Mouse (Mus musculus): ENCODE measurements around the gene Fli1. TPM values are rescaled to one million over a fixed set of nuclear protein-coding genes. Genes with fewer than 3 reads are reported as not detected.

The Fli1 gene
- total and polyA plus RNA-seq, 3 experiments = 3.4 to 27.0 (median 5.8) TPM

DNA sequence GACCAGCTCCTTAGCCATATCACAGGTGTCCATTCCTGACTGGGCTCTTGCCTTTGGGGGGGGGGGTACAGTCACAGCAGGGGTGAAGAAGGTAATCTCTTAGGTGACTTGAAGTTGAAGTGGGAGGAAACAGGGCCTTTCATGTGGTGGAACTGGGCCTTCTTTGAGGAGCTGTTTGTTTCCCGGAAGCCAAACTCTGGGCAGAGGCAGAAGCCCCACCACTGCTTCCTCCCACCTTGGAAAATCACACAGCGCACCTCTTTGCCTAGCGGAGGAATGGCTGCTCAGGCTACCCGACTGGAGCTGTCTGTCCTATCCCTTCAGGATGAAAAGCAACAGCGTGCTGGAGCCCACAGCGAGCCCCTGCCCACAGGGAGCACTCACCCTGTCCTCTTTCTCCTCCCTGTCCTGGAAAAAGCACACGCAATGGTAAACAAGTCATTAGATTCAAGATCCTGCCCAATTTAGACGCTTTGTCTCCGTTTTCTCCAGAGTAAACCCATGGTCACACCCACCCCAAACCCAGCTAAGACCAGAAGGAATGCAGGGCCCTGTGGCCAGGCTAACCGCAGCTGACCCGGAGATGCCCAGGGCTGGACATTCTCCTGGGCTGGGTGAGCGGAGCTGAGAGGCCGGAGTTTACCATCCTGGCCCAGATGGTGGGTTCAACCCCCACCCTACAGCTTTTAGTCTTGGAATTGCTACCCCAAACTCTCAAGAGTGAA, 24.1 kb downstream of the Fli1 start:
- peaks cover 3% of the 10 kb centered on the region for H3K27me3 ChIP-seq (ENCODE audit: insufficient read depth, low read length)
- peaks cover 5% of the 10 kb centered on the region for H3K9me3 ChIP-seq (replicated peaks)

GRCm38 (mm10) chr9:32516691-32517090, 26.0 kb downstream of the Fli1 start:
- Histone ChIP-seq H3K27me3 (ENCODE audit: insufficient read depth, low read length) (peaks cover 3% of the 10 kb centered on the region), H3K4me1 (ENCODE audit: insufficient read depth, low read depth, low read length) (no peaks in the 10 kb centered on the region; the same call in none of the 2 replicates), H3K4me3 (ENCODE audit: low read depth, low read length) (no peak overlapping the region), H3K36me3 (replicated peaks) (no peaks in the 10 kb centered on the region), H3K9me3 (replicated peaks) (peaks cover 5% of the 10 kb centered on the region)
- DNase-seq (ENCODE audit: low spot score) (no peak), ATAC-seq (ENCODE audit: extremely low read depth, insufficient number of reproducible peaks, low FRiP score, poor library complexity, severe bottlenecking) (no peak)
- no peak for TF ChIP-seq TAL1 (conservative IDR thresholded peaks at IDR 0.05; ENCODE audit: low read depth, low read length)
- TF ChIP-seq POLR2AphosphoS5 (IDR thresholded peaks at IDR 0.05; ENCODE audit: insufficient replicate concordance, low read depth, low read length) = no peak
- TF ChIP-seq GATA1 (IDR thresholded peaks at IDR 0.05; ENCODE audit: borderline replicate concordance, low read length) = no peak
- no peak for TF ChIP-seq GATA2 (IDR thresholded peaks at IDR 0.05; ENCODE audit: borderline replicate concordance, low read depth, low read length)
- TF ChIP-seq CTCF (IDR thresholded peaks at IDR 0.05; ENCODE audit: low read depth, low read length) = no peak

More for the DNA sequence above, 24.1 kb downstream of the Fli1 start:
- H3K4me3 ChIP-seq (ENCODE audit: low read depth, low read length) = no peak overlapping the region
- ATAC-seq (ENCODE audit: extremely low read depth, insufficient number of reproducible peaks, low FRiP score, poor library complexity, severe bottlenecking) (no peak), DNase-seq (ENCODE audit: low spot score) (no peak)
- H3K36me3 ChIP-seq (replicated peaks) = no peaks in the 10 kb centered on the region
- H3K4me1 ChIP-seq (ENCODE audit: insufficient read depth, low read depth, low read length) = no peaks in the 10 kb centered on the region; the same call in none of the 2 replicates
- no peak for TF ChIP-seq GATA1 (IDR thresholded peaks at IDR 0.05; ENCODE audit: borderline replicate concordance, low read length)
- TF ChIP-seq CTCF (IDR thresholded peaks at IDR 0.05; ENCODE audit: low read depth, low read length) = no peak
- TF ChIP-seq TAL1 (conservative IDR thresholded peaks at IDR 0.05; ENCODE audit: low read depth, low read length) = no peak
- TF ChIP-seq POLR2AphosphoS5 (IDR thresholded peaks at IDR 0.05; ENCODE audit: insufficient replicate concordance, low read depth, low read length) = no peak
- TF ChIP-seq GATA2 (IDR thresholded peaks at IDR 0.05; ENCODE audit: borderline replicate concordance, low read depth, low read length) = no peak

- DNase-seq (ENCODE audit: low spot score) = no peak
- peaks cover 1% of the 10 kb centered on the region for H3K4me1 ChIP-seq (ENCODE audit: insufficient read depth, low read depth, low read length)
- no peak for TF ChIP-seq CTCF (IDR thresholded peaks at IDR 0.05; ENCODE audit: low read depth, low read length)
- TF ChIP-seq GATA2 (IDR thresholded peaks at IDR 0.05; ENCODE audit: borderline replicate concordance, low read depth, low read length) = no peak
- TF ChIP-seq POLR2AphosphoS5 (IDR thresholded peaks at IDR 0.05; ENCODE audit: insufficient replicate concordance, low read depth, low read length) = no peak
- peaks cover 3% of the 10 kb centered on the region for H3K27me3 ChIP-seq (ENCODE audit: insufficient read depth, low read length)
- peaks cover 8% of the 10 kb centered on the region for H3K9me3 ChIP-seq (replicated peaks)
- no peak for ATAC-seq (ENCODE audit: extremely low read depth, insufficient number of reproducible peaks, low FRiP score, poor library complexity, severe bottlenecking)
- H3K4me3 ChIP-seq (ENCODE audit: low read depth, low read length) = no peak overlapping the region
- no peaks in the 10 kb centered on the region for H3K36me3 ChIP-seq (replicated peaks)
Measured at GRCm38 (mm10) chr9:32515894-32516686, 26.6 kb downstream of the Fli1 start.

GRCm38 (mm10) chr9:32514406-32515058, 28.1 kb downstream of the Fli1 start:
- no peak for TF ChIP-seq GATA1 (IDR thresholded peaks at IDR 0.05; ENCODE audit: borderline replicate concordance, low read length)
- peaks cover 3% of the 10 kb centered on the region for H3K27me3 ChIP-seq (ENCODE audit: insufficient read depth, low read length)
- peaks cover 8% of the 10 kb centered on the region for H3K9me3 ChIP-seq (replicated peaks)
- no peaks in the 10 kb centered on the region for H3K36me3 ChIP-seq (replicated peaks)
- peak; percentile 28; the same call in 1 of the 2 replicates for ATAC-seq (ENCODE audit: extremely low read depth, insufficient number of reproducible peaks, low FRiP score, poor library complexity, severe bottlenecking)
- peaks cover 14% of the 10 kb centered on the region for H3K4me1 ChIP-seq (ENCODE audit: insufficient read depth, low read depth, low read length)
- H3K4me3 ChIP-seq (ENCODE audit: low read depth, low read length) = no peak overlapping the region
- no peak for DNase-seq (ENCODE audit: low spot score)

DNA sequence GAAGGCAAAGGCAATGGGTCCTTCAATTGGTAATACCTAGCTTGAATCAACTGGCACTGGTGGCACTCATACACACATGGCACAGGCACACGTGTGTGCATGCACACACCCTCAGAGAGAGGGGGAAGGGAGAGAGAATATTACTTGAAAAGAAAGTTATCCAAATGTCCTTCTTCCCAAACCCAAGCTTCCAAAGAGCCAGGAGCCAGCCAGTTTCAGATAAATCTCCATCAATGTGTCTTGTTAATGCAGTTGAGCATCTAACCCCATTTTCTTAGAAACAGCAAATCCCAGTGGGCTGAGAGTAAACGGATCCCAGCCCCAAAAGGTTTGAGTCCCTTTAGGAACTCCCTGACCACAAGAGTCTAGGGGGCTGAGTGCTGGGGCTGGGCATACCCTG, 29.2 kb downstream of the Fli1 start:
- no peak overlapping the region for H3K4me3 ChIP-seq (ENCODE audit: low read depth, low read length)
- H3K27me3 ChIP-seq (ENCODE audit: insufficient read depth, low read length) = no peaks in the 10 kb centered on the region
- TF ChIP-seq TAL1 (conservative IDR thresholded peaks at IDR 0.05; ENCODE audit: low read depth, low read length) = no peak
- TF ChIP-seq CTCF (IDR thresholded peaks at IDR 0.05; ENCODE audit: low read depth, low read length) = no peak
- no peak for TF ChIP-seq GATA1 (IDR thresholded peaks at IDR 0.05; ENCODE audit: borderline replicate concordance, low read length)
- TF ChIP-seq GATA2 (IDR thresholded peaks at IDR 0.05; ENCODE audit: borderline replicate concordance, low read depth, low read length) = no peak
- no peaks in the 10 kb centered on the region for H3K36me3 ChIP-seq (replicated peaks)
- peaks cover 8% of the 10 kb centered on the region; the same call in 1 of the 2 replicates for H3K9me3 ChIP-seq (replicated peaks)
- DNase-seq (ENCODE audit: low spot score) = no peak
- H3K4me1 ChIP-seq (ENCODE audit: insufficient read depth, low read depth, low read length) = peaks cover 21% of the 10 kb centered on the region
- no peak for ATAC-seq (ENCODE audit: extremely low read depth, insufficient number of reproducible peaks, low FRiP score, poor library complexity, severe bottlenecking)
